Mouse (Mus musculus): ENCODE measurements around the gene Ublcp1. TPM values are rescaled to one million over a fixed set of nuclear protein-coding genes. Genes with fewer than 3 reads are reported as not detected.
A peak's percentile ranks its signal among the peaks of the same experiment; 100 is the strongest.

Gene Ublcp1
- polyA plus RNA-seq, 1 experiment from 2014 or later, result 65.7 TPM

DNA sequence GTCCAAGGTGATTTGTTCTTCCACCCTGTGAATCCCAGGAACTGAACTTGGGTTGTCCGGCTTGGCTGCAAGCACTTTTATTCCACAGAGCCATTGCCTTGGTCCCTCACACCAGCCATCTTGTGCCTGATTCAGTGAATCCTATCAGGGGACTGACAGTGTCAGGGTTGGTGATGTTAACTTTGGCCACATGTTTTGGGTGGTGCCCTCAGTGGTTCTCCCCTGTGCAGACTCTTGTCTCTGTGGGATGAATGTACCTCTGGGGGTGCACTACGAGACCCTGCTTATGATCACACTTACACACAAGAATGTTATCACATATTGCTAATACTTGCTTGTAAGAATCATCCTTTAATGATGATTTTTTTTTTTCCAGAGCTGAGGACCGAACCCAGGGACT lies 40.3 kb downstream of the Ublcp1 start:
- H3K36me3 ChIP-seq, result no peaks in the 10 kb centered on the region
- ATAC-seq (ENCODE audit: low read depth), result no peak
- 89% methylated on average over 3 of the region's 3 CpGs for WGBS
- H3K9me3 ChIP-seq, result no peaks in the 10 kb centered on the region
- no peaks in the 10 kb centered on the region for H3K27me3 ChIP-seq
- H3K4me1 ChIP-seq (replicated peaks), result 0 out of 2 replicates have a peak, but pooled peaks cover 1% of the 10 kb centered on the region
- no peak overlapping the region for H3K4me2 ChIP-seq
- no peak overlapping the region for H3K27ac ChIP-seq (replicated peaks)
- no peak overlapping the region for H3K9ac ChIP-seq
- H3K4me3 ChIP-seq, result no peak overlapping the region

DNA sequence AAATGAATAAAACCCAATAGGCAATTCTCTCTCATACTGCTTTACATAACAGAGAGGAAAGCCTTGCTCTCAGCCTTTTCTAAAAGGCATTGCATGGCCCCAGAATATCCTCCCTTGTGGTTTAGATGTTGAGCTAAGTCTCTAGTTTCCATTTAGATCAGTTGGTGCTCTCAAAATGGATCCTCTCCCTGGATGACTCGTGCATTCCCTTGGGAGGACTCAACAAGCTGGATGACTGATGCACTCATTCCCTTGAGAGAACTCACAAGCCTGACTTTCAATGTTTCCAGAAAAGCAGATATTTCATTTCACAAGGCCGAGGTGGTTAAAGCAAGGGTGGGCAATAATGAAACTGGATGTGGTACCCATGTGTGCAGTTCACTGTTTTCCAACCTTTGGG lies 42.3 kb downstream of the Ublcp1 start:
- Histone ChIP-seq H3K27ac (replicated peaks) (no peak overlapping the region), H3K9me3 (no peaks in the 10 kb centered on the region), H3K4me3 (no peak overlapping the region), H3K4me1 (replicated peaks) (peaks cover 18% of the 10 kb centered on the region), H3K9ac (no peak overlapping the region), H3K36me3 (no peaks in the 10 kb centered on the region), H3K4me2 (no peak overlapping the region), H3K27me3 (no peaks in the 10 kb centered on the region)
- WGBS, result 80% methylated on average over 2 of the region's 2 CpGs
- no peak for ATAC-seq (ENCODE audit: low read depth)

DNA sequence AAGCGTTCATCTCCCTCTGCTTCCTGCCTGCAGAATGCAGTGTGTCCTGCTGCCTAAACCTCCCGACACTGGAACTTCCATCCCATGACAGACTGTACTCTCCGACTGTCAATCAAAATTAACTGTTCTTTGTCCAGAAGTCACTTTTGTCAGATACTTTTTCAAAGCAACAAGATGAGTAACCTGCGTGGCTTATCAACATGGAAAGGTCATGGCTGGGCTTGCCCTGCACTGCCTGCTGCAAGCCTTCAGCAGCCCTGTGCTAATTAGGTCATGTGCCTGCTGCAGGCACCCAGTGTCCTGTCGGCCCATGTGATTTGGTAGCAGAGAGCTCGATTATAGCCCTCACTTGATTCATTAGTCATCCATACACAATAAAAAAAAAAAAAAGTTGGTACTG lies 44.7 kb downstream of the Ublcp1 start:
- WGBS, result 79% methylated on average over 6 of the region's 6 CpGs
- Histone ChIP-seq H3K36me3 (no peaks in the 10 kb centered on the region), H3K27ac (replicated peaks) (no peak overlapping the region), H3K4me3 (no peak overlapping the region), H3K27me3 (no peaks in the 10 kb centered on the region), H3K4me1 (replicated peaks) (peaks cover 18% of the 10 kb centered on the region), H3K9me3 (no peaks in the 10 kb centered on the region), H3K4me2 (no peak overlapping the region), H3K9ac (no peak overlapping the region)
- no peak for ATAC-seq (ENCODE audit: low read depth)

DNA sequence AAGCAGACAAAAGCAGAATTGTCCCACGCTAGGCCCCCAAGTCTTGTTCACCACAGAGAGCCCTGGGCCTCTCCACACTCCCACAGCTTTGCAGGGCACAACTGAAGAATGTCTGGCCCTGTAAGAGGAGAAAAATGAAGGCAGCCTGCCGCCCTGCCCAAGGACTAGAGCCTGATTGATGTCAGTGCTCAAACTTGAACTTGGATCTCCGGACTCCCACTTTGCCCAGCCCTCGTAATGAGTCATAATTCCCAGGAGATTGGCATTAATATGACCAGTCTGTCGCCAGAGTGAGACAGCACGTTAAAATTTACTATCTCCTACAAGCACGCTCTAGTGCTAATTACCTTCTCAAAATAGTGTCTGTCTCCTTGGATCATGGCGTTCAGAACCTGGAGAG lies 45.3 kb downstream of the Ublcp1 start:
- Histone ChIP-seq H3K4me2 (no peak overlapping the region), H3K9me3 (no peaks in the 10 kb centered on the region), H3K4me1 (replicated peaks) (peaks cover 18% of the 10 kb centered on the region), H3K27me3 (no peaks in the 10 kb centered on the region), H3K4me3 (no peak overlapping the region), H3K36me3 (no peaks in the 10 kb centered on the region), H3K9ac (no peak overlapping the region), H3K27ac (replicated peaks) (no peak overlapping the region)
- 68% methylated on average over 8 of the region's 8 CpGs for WGBS
- ATAC-seq (ENCODE audit: low read depth), result no peak

DNA sequence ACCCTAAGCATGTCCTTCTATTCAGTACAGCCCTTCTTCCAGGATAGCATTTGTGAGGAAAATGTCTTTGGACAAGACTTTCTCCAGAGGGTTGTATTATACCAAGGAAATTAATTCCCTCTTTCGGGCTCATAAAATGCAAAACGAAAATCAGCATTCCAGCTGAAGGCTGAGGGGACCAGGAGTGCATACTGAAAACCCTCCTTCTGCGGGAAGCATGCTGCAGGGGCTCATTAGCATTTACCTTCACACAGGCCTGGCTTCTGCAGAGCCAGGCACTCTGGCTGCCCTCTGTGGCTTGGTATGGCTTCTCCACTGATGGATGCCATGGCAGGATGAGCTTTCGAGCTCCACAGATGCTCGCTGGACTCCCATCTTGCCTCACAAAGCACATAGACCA lies 46.3 kb downstream of the Ublcp1 start:
- H3K4me3 ChIP-seq, result no peak overlapping the region
- no peaks in the 10 kb centered on the region for H3K36me3 ChIP-seq
- no peak overlapping the region for H3K9ac ChIP-seq
- WGBS, result 45% methylated on average over 5 of the region's 5 CpGs
- H3K27ac ChIP-seq (replicated peaks), result peak overlapping the region; percentile 63
- H3K4me2 ChIP-seq, result no peak overlapping the region
- ATAC-seq (ENCODE audit: low read depth), result peak; percentile 65
- no peaks in the 10 kb centered on the region for H3K9me3 ChIP-seq
- H3K27me3 ChIP-seq, result no peaks in the 10 kb centered on the region
- H3K4me1 ChIP-seq (replicated peaks), result peaks cover 18% of the 10 kb centered on the region

DNA sequence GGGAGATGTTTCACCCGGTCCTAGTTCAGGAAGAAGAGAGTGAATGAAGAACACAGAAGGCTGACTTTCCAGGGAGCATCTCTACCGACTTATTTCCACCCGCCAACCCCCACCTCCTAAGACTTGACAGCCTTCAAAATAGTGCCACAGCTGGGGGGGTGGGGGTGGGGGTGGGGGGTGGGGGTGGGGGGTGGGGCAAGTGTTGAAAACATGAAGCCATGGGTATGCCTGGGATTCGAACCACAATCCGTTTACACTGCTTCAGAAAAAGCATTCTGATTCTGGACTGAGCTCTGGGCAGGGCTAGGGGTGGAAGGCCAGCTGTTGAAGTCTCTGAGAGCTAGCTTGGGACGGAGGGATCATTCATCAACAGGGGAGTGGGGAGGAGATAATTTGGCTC lies 47.0 kb downstream of the Ublcp1 start:
- no peak for ATAC-seq (ENCODE audit: low read depth)
- Histone ChIP-seq H3K9ac (no peak overlapping the region), H3K4me2 (no peak overlapping the region), H3K27ac (replicated peaks) (peak overlapping the region; percentile 63), H3K9me3 (no peaks in the 10 kb centered on the region), H3K4me1 (replicated peaks) (peaks cover 18% of the 10 kb centered on the region), H3K36me3 (no peaks in the 10 kb centered on the region), H3K27me3 (no peaks in the 10 kb centered on the region), H3K4me3 (no peak overlapping the region)
- WGBS, result 52% methylated on average over 6 of the region's 6 CpGs

DNA sequence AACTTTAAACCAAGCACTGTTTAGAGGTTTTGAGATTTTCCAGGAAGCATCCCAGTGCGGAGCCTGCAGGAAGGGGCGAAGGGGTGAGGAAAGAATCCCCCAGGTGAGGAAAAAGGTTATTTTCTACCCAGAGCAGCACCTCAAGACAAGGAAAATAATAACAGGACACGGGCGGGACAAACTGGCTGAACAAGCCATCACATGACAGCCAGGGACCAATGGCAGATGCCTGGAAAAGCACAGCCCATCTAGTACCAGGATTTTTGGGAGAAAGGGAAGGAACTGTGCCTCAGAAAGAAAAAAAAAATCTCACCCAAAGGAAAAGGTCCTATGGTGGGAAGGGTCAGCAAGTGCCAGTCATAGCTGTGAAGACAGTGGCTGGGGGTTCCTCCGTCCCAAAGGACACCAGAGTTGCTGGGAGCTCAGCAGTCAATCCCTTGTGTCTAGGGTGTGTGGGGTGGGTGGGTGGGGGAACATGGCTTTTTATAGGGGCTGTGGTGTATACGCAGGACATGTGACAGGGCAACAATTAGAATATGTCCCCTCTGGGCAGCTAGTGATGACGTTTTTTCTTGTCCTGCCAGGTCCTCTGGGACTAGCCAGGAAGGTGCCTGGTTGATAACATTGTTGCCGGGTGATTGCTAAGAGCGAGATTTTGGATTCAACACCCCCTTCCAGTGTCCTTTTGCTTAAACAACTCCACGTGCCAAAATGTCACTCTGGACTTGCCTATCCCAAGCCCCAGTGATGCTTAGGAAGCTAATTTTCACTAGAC lies 47.8 kb downstream of the Ublcp1 start:
- Histone ChIP-seq H3K4me2 (no peak overlapping the region), H3K9ac (no peak overlapping the region), H3K4me1 (replicated peaks) (peaks cover 18% of the 10 kb centered on the region), H3K9me3 (no peaks in the 10 kb centered on the region), H3K27ac (replicated peaks) (no peak overlapping the region), H3K4me3 (no peak overlapping the region), H3K27me3 (no peaks in the 10 kb centered on the region), H3K36me3 (no peaks in the 10 kb centered on the region)
- WGBS, result 75% methylated on average over 10 of the region's 10 CpGs
- ATAC-seq (ENCODE audit: low read depth), result no peak

DNA sequence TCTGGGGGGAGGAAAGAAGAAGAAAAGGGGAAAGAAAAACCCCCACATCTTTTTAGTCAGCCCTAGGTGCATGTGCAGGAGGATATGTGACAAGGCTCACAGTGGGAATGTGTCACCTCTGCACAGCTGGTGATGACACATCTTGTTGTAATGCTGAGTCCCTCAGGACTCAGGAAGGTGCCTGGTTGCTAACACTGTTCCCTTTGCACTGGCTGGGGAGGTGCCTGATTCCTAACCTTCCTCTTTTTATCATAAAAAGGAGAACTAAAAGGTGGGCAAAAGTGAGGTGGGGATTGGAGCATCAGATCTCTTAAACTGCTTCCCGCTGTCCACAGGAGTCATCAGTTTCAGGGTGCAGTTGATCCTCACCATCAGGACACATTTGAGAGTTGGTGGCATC lies 52.9 kb downstream of the Ublcp1 start:
- no peak overlapping the region for H3K9ac ChIP-seq
- WGBS, result 68% methylated on average over 1 of the region's 1 CpGs
- no peak overlapping the region for H3K4me3 ChIP-seq
- no peaks in the 10 kb centered on the region for H3K27me3 ChIP-seq
- H3K4me2 ChIP-seq, result no peak overlapping the region
- no peak overlapping the region for H3K27ac ChIP-seq (replicated peaks)
- no peaks in the 10 kb centered on the region for H3K9me3 ChIP-seq
- H3K36me3 ChIP-seq, result no peaks in the 10 kb centered on the region
- H3K4me1 ChIP-seq (replicated peaks), result no peaks in the 10 kb centered on the region
- no peak for ATAC-seq (ENCODE audit: low read depth)

DNA sequence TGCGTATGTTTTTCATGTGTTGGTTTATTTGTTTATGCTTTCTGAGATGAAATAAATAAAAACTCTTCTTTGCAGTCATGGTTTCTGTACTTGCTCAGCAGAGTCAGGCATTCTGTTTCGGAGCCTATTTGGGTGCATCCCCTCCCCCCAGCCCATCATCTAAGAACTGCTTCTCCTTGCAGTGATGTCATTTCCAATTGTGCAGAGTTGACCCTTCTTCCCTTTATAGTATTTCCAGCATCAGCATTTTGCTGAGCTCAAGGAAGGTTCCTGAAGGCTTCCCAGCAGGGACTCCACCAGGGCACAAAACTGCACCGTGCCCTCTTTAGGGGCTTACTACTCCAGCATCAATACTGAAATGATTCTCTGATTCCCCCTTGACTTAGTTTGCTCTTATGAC lies 55.7 kb downstream of the Ublcp1 start:
- Histone ChIP-seq H3K9me3 (no peaks in the 10 kb centered on the region), H3K9ac (no peak overlapping the region), H3K36me3 (no peaks in the 10 kb centered on the region), H3K4me1 (replicated peaks) (no peaks in the 10 kb centered on the region), H3K27me3 (no peaks in the 10 kb centered on the region), H3K4me3 (no peak overlapping the region), H3K27ac (replicated peaks) (no peak overlapping the region), H3K4me2 (no peak overlapping the region)
- 84% methylated on average over 3 of the region's 3 CpGs for WGBS
- ATAC-seq (ENCODE audit: low read depth), result no peak

DNA sequence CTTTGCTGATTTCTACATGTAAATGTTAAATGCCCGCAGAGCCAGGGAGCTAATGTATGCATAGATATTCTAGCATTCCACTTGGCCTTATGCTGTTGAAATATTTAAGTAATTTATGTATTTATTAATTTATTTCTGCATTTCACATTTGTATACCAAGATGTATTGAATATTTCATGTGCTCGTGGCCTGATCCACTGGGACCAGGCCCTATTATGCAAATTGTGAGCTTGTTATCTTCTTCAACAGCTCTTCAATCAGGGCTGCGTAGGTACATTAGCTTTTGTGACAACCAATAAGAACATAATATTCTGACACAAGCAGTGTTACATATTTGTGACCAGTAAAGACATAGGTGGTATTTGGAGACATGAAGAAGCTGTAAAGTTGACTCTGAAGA lies 56.9 kb downstream of the Ublcp1 start:
- peaks cover 7% of the 10 kb centered on the region; the same call in 1 of the 2 replicates for H3K4me1 ChIP-seq (replicated peaks)
- WGBS, result 73% methylated on average over 3 of the region's 3 CpGs
- no peak overlapping the region for H3K4me3 ChIP-seq
- no peaks in the 10 kb centered on the region for H3K36me3 ChIP-seq
- H3K27ac ChIP-seq (replicated peaks), result no peak overlapping the region
- no peak overlapping the region for H3K4me2 ChIP-seq
- no peak for ATAC-seq (ENCODE audit: low read depth)
- no peaks in the 10 kb centered on the region for H3K27me3 ChIP-seq
- H3K9me3 ChIP-seq, result no peaks in the 10 kb centered on the region
- H3K9ac ChIP-seq, result no peak overlapping the region

DNA sequence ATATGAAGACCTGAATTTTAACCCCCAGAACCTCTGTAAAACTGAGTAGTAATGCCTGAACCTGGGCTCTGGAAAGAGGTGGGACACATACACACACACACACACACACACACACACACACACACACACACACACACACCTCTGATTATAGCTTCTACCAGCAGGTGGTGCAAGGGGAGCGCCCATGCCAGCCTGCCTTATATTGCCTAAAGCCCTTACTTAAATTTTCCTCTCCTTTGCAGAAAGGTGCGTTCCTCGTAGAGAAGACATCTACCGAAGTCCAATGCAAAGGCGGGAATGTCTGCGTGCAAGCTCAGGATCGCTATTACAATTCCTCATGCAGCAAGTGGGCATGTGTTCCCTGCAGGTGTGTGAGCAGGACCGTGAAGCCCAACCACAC lies 58.0 kb downstream of the Ublcp1 start:
- no peaks in the 10 kb centered on the region for H3K27me3 ChIP-seq
- H3K27ac ChIP-seq (replicated peaks), result no peak overlapping the region
- ATAC-seq (ENCODE audit: low read depth), result no peak
- peaks cover 7% of the 10 kb centered on the region; the same call in 1 of the 2 replicates for H3K4me1 ChIP-seq (replicated peaks)
- no peak overlapping the region for H3K4me3 ChIP-seq
- no peak overlapping the region for H3K9ac ChIP-seq
- H3K4me2 ChIP-seq, result no peak overlapping the region
- no peaks in the 10 kb centered on the region for H3K9me3 ChIP-seq
- WGBS, result 85% methylated on average over 8 of the region's 8 CpGs
- H3K36me3 ChIP-seq, result no peaks in the 10 kb centered on the region

DNA sequence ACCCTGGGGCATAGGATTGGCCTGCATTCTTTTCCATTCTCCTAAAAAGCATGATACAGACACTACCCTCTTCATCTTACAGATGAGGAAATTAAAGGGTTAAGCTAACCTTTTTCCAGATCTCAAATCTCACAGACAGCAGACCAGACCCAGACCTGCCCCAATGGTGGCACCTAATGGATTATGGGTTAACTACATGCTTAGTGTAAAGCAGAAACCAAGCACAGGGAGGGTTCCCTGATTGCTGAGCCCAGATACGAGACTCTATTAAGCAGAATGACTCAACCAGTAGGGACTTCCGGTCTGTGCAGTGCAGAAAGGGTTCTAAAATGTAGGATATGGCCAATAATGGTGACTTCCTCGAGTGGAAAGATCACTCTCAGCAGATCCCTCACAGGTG lies 59.9 kb downstream of the Ublcp1 start:
- Histone ChIP-seq H3K36me3 (no peaks in the 10 kb centered on the region), H3K4me1 (replicated peaks) (peaks cover 7% of the 10 kb centered on the region; the same call in 1 of the 2 replicates), H3K9me3 (no peaks in the 10 kb centered on the region), H3K27me3 (no peaks in the 10 kb centered on the region), H3K4me3 (no peak overlapping the region), H3K4me2 (no peak overlapping the region), H3K27ac (replicated peaks) (no peak overlapping the region), H3K9ac (no peak overlapping the region)
- no peak for ATAC-seq (ENCODE audit: low read depth)
- 67% methylated on average over 3 of the region's 3 CpGs for WGBS

DNA sequence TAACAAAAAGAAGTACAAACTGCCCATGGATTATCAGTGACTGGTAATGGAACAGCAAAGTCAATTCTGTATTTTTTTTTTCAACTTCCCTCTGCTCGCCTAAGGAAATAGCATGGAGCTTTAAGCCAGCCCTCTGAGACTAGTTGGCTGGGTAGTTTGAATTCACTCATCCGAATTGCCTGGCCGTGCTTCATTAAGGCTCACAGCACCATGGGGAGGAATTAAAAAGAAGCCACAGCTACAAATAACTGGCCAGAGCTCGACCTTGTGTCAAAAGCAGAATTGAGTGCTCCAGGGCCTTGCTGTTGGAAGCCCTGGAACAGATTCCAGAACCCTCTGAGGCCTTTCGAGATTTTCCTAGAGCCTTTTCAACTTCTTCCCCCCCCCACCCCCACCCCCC lies 61.7 kb downstream of the Ublcp1 start:
- Histone ChIP-seq H3K4me1 (replicated peaks) (peaks cover 7% of the 10 kb centered on the region; the same call in 1 of the 2 replicates), H3K9me3 (no peaks in the 10 kb centered on the region), H3K27ac (replicated peaks) (no peak overlapping the region), H3K9ac (no peak overlapping the region), H3K27me3 (no peaks in the 10 kb centered on the region), H3K36me3 (no peaks in the 10 kb centered on the region), H3K4me2 (no peak overlapping the region), H3K4me3 (no peak overlapping the region)
- ATAC-seq (ENCODE audit: low read depth), result no peak
- 19% methylated on average over 5 of the region's 5 CpGs for WGBS
